Comparison of ENCODE assay signal across 9 mouse cellular contexts in the genomic region with DNA sequence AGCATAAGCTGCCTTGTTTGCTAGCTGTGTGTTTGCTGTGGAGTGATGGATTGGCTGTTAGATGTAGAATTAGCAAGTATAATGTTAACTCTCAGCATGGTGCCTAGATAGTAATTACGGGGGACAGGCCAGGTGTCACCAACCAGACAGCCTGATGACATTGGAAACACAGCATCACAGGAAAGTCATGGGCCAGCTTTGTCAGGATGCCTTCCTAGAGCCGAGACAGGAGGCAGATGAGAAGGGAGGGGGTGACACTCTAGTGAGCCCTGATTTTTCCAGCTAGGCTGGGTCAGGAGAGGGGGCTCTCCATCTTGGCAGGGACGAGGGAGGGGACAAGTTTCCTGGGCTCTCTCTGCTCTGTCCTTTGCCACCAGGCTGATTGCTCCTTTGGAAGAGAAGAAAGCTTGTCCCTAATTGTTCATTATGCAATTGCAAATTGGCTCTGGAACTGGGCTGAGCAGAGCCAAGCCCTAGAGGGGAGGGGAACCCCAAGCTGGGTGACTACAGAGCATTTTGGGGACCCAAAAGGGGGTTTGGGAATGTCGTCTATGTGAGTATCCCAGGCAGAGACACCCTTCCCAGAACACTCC. TPM values are rescaled to one million over a fixed set of nuclear protein-coding genes. Genes with fewer than 3 reads are reported as not detected.
DNase-seq lines count a peak whose midpoint lies in the region; ATAC-seq lines count a peak whose summit lies in the region.
"Had no signal": no experiment of that assay in that cellular context is flagged by ENCODE, and none has a peak within 500 bp of the region (broad histone marks: within the 10 kb centered on the region; RNA-seq: fewer than 3 reads in every experiment).

No protein-coding gene starts in this region.

- WGBS in embryonic facial prominence, embryonic 15.5 days: 13% methylated on average over 4 of the region's 4 CpGs
- 9% methylated on average over 4 of the region's 4 CpGs for WGBS in hindbrain, embryonic 15.5 days
- 9% methylated on average over 4 of the region's 4 CpGs for WGBS in midbrain, embryonic 16.5 days

- H3K27ac ChIP-seq in embryonic facial prominence, embryonic 15.5 days (replicated peaks): peak overlapping the region; percentile 79
- peak overlapping the region; percentile 80 for H3K27ac ChIP-seq in hindbrain, embryonic 15.5 days (replicated peaks)
- peak overlapping the region; percentile 89 for H3K27ac ChIP-seq in midbrain, embryonic 16.5 days (ENCODE audit: low read length)

- no peak overlapping the region for H3K4me3 ChIP-seq in embryonic facial prominence, embryonic 15.5 days (replicated peaks)
- H3K4me3 ChIP-seq in hindbrain, embryonic 15.5 days: no peak overlapping the region
- H3K4me3 ChIP-seq in midbrain, embryonic 16.5 days (ENCODE audit: low read depth, low read length): no peak overlapping the region
- H3K4me3 ChIP-seq: myocyte had no signal

- no peak overlapping the region for H3K9ac ChIP-seq in embryonic facial prominence, embryonic 15.5 days
- no peak overlapping the region for H3K9ac ChIP-seq in hindbrain, embryonic 15.5 days
- no peak overlapping the region for H3K9ac ChIP-seq in midbrain, embryonic 16.5 days (ENCODE audit: low read depth, low read length)

- no peaks in the 10 kb centered on the region for H3K27me3 ChIP-seq in embryonic facial prominence, embryonic 15.5 days
- no peaks in the 10 kb centered on the region for H3K27me3 ChIP-seq in hindbrain, embryonic 15.5 days
- no peaks in the 10 kb centered on the region for H3K27me3 ChIP-seq in midbrain, embryonic 16.5 days (ENCODE audit: control insufficient read depth, insufficient read depth, low read depth, low read length)

- H3K9me3 ChIP-seq in embryonic facial prominence, embryonic 15.5 days (replicated peaks): no peaks in the 10 kb centered on the region
- no peaks in the 10 kb centered on the region for H3K9me3 ChIP-seq in hindbrain, embryonic 15.5 days
- H3K9me3 ChIP-seq in midbrain, embryonic 16.5 days (replicated peaks; ENCODE audit: control insufficient read depth, low read length, poor library complexity, severe bottlenecking): no peaks in the 10 kb centered on the region

- no peak for ATAC-seq in embryonic facial prominence, embryonic 15.5 days (ENCODE audit: insufficient number of reproducible peaks, low FRiP score, low TSS enrichment, low read depth)
- ATAC-seq in hindbrain, embryonic 15.5 days (ENCODE audit: low FRiP score, low read depth): peak; percentile 55
- peak; percentile 59 for ATAC-seq in midbrain, embryonic 16.5 days

- peaks cover 43% of the 10 kb centered on the region for H3K4me1 ChIP-seq in embryonic facial prominence, embryonic 15.5 days
- peaks cover 44% of the 10 kb centered on the region for H3K4me1 ChIP-seq in hindbrain, embryonic 15.5 days (replicated peaks)
- H3K4me1 ChIP-seq in midbrain, embryonic 16.5 days (ENCODE audit: control insufficient read depth, insufficient read depth, low read length): peaks cover 31% of the 10 kb centered on the region

- no peak overlapping the region; the same call in 1 of the 2 replicates for H3K4me2 ChIP-seq in embryonic facial prominence, embryonic 15.5 days (replicated peaks)
- peak overlapping the region; percentile 45; the same call in 1 of the 2 replicates for H3K4me2 ChIP-seq in hindbrain, embryonic 15.5 days
- peak overlapping the region; percentile 16; the same call in 1 of the 2 replicates for H3K4me2 ChIP-seq in midbrain, embryonic 16.5 days (ENCODE audit: low read length)

- DNase-seq in layer of hippocampus, adult 18-20 months (ENCODE audit: low spot score in 2 of 2): peak; percentile 34 to 60
- no peak for DNase-seq in layer of hippocampus, adult 9-10 months (ENCODE audit: low spot score)
- DNase-seq in thymus, postnatal 36 days: no peak
- DNase-seq in ovary, postnatal 14 days (ENCODE audit: low spot score): no peak
- DNase-seq in kidney, adult 11 months: no peak

- H3K36me3 ChIP-seq in embryonic facial prominence, embryonic 15.5 days: no peaks in the 10 kb centered on the region
- H3K36me3 ChIP-seq in hindbrain, embryonic 15.5 days: no peaks in the 10 kb centered on the region
- no peaks in the 10 kb centered on the region for H3K36me3 ChIP-seq in midbrain, embryonic 16.5 days (ENCODE audit: control insufficient read depth, insufficient read depth, low read length)

RNA-seq across cellular contexts. Expression of a gene that starts 29.6 kb away (rescaled TPM):
- total RNA-seq in layer of hippocampus, adult 18-20 months (2021): 10 to 100 TPM; 48.8 to 53.8 TPM
- polyA plus RNA-seq in embryonic facial prominence, embryonic 15.5 days (2015; fragmentation: Nextera tagmentation; extraction: Ambion mirVana): 65.5 and 74.6 TPM in 2 replicates
- 18.7 and 24.8 TPM in 2 replicates for polyA plus RNA-seq in hindbrain, embryonic 15.5 days (2015; fragmentation: Nextera tagmentation; extraction: Ambion mirVana)
- polyA plus RNA-seq in midbrain, embryonic 16.5 days (2015; fragmentation: Nextera tagmentation; extraction: Ambion mirVana): 20.8 and 21.3 TPM in 2 replicates

Comparison
In these comparisons a context has a peak if more than half of its experiments do, and no peak if none do; other contexts are left out.
1. DNase-seq: peak in layer of hippocampus, adult 18-20 months (2 of 2); none in layer of hippocampus, adult 9-10 months (single experiment), thymus, postnatal 36 days (0 of 2), ovary, postnatal 14 days (single experiment) and kidney, adult 11 months (single experiment).
2. Peak in every context shown above with its lines, with median percentiles within 50 percentile points of each other: H3K27ac ChIP-seq.